Mouse (Mus musculus) right cerebral cortex, postnatal 25 days (tissue): ENCODE data around the gene Smyd2.
A peak's percentile ranks its signal among the peaks of the same experiment; 100 is the strongest.

ENCODE experiments used
- DNase-seq: peaks from one replicate; pipeline ENCODE4 v3.0.0; 2022

Gene Smyd2

DNA sequence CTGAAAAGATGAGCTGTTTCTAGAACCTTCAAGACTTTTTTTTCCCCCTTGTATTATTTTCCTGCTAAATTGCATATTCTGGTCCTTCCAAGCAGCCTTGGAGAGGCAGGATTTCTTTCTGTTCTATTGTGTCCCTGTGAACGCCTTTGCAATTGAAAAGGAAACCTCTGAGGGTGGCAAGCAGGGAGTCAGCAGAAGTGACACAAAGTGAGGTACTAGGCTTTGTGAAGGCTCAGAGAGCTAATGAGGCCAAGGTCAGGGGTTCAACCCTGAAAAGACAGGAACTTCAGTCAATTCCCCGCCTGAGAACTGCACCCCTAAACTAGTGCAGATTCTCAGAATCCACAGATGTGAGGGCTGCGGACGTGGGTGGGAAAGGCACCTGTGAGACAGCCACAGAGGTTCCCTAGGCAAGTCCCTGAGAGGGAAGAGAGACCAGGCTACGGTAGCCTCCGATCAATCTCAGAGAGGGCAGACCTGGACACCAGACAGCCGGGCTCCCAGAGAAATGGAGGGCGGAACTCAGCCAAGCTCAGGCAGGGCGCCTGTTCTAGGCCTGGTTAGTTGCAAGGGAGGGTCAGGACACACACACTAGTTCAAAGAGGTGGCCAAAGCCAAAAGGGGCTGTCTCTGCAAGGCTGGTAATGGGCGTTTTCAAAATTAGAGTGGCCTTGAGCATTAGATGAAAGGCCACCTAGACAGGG lies 5.6 kb downstream of the Smyd2 start:
- DNase-seq: no peak

GRCm38 (mm10) chr1:189913093-189913760 lies 8.9 kb downstream of the Smyd2 start:
- no peak for DNase-seq

DNA sequence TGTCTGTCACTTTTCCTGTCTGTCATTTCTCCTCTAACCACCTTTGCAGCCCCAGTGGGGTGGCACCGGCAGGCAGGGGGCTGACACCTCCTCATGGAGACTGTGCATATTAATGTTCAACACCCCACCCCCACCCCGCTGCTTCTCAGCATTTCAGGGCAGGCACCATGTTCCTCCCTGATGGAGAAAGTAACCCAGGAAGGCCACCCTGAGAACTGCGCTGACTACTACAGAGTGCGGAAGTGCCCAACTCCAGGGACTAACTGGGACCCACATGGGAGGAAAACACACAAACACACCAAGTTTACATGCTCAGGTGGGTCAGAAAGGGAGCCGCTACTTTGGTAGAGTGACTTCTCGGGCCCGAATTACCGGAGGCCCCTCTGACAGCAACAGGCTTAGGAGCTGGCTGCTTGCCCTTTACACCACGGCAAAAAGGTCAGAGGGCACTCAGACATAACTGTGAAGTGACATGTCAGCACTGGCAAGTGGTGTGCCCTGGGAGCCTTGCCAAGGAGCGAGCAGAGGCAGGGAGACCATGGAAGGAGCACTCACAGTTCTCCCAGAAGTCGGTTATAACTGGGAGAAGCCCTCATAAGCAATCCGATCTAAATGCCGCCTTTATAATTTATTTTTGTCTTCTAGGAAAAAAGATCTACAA lies 11.3 kb downstream of the Smyd2 start:
- no peak for DNase-seq

GRCm38 (mm10) chr1:189903169-189903568 lies 19.0 kb downstream of the Smyd2 start:
- DNase-seq: no peak

DNA sequence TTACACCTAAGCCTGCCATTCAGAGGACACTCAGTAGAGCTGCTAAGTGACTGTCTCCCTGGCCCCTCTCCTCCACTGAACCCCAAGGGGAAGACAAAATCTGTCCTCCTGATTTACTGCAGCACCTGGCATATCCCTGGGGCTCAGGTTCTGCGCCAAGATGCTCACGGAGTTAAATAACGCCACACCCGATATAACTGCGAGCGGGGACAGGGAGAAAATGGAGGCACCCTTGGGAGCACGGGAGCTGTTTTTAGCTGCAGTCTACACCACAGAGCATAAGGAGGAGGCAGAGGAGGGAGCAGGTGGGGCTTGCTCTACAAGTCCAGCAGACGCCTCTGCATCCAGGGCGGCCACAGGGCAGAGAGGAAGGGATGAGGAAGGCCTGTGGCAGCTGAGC lies 19.8 kb downstream of the Smyd2 start:
- DNase-seq: no peak

DNA sequence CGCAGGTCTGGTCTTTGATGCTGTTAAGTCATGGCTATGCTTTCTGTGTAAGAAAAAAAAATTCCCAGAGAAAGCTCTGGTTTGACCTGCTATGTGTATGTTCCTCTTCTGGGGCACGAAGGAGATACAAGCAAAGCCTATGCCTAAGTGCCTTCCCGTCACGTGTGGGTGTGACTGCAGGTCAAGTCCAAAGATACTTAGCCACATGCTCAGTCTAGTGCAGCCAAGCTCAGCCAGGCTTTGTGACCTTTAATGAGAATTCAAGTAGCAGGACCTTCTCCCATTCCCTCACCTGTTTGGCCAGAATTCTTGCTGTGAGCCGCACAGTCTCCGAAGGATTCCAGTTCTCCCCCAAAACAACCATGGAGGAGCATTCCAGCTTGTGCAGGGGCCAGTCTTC lies 22.6 kb downstream of the Smyd2 start:
- DNase-seq: no peak

- no peak for DNase-seq
Measured at GRCm38 (mm10) chr1:189898708-189899107, 23.5 kb downstream of the Smyd2 start.

- no peak for DNase-seq
Measured at GRCm38 (mm10) chr1:189897861-189898260, 24.3 kb downstream of the Smyd2 start.

- DNase-seq: peak; percentile 27
Measured at GRCm38 (mm10) chr1:189894191-189894590, 28.0 kb downstream of the Smyd2 start.

- DNase-seq: no peak
Measured at GRCm38 (mm10) chr1:189888749-189889148, 33.4 kb downstream of the Smyd2 start.

- DNase-seq: peak; percentile 60
Measured at GRCm38 (mm10) chr1:189887518-189887917, 34.6 kb downstream of the Smyd2 start.

- DNase-seq: no peak
Measured at GRCm38 (mm10) chr1:189885975-189886374, 36.2 kb downstream of the Smyd2 start.

DNA sequence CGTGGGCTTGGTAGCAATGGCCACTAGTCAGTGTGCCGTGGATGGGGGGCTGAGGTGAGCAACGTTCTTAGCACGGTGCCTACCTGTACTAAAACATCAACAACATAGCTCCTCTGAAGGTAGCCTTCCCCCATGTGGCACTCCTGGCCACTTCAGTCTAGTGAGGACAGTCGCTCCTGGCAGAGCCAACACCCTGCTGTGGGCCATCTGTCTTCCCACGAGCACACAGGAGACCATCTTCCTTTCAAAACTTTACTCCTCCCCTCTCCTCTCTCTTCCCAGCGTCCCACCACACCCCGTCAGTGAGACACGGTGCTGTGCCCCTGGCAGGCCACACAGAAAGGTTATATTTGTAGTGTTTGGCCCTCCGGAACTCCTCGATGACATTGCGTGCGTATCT lies 37.2 kb downstream of the Smyd2 start:
- no peak for DNase-seq

GRCm38 (mm10) chr1:189883531-189884170 lies 38.5 kb downstream of the Smyd2 start:
- peak; percentile 59 for DNase-seq

- no peak for DNase-seq
Measured at GRCm38 (mm10) chr1:189882886-189883285, 39.3 kb downstream of the Smyd2 start.

- no peak for DNase-seq
Measured at GRCm38 (mm10) chr1:189880745-189881144, 41.4 kb downstream of the Smyd2 start.

- no peak for DNase-seq
Measured at GRCm38 (mm10) chr1:189879965-189880364, 42.2 kb downstream of the Smyd2 start.

- no peak for DNase-seq
Measured at GRCm38 (mm10) chr1:189879212-189879611, 43.0 kb downstream of the Smyd2 start.

DNA sequence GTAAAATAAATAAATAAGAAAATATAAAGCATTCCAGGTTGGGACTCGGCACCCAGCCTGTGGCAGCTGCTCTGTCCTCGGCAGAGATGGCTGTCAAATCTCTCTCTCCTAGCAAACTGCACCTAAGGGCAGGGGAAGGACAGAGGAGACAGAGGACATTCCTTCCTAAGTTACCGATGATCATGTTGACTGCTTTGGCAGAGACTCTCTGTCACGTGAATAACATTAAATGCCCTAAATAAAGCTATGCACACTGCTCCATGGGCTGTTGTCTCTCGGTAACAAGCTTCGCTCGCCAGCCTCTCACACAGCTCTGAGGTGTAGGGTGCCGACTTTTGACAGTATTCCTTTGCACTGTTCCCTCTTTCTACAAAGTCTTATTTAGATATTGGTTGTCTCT lies 46.0 kb downstream of the Smyd2 start:
- no peak for DNase-seq

GRCm38 (mm10) chr1:189875439-189875861 lies 46.7 kb downstream of the Smyd2 start:
- DNase-seq: no peak

DNA sequence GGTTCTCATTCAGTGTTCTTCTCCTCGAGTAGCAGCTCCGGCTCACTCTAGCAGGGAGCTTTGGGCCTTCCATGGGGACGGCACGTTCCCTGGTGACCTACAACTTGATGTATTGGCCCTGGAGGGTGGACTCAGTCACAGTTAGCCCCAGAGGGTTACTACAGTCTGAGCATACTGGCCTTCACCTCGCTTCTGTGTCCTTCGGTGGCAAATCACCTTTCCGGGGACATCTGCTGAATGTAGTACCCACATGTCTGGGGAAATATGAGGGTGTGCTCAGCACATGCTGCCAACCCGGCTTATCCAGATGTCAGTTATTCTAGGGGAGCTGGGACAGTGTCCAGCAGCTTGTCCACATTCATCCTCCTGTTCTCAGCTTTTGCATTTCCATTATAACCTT lies 48.6 kb downstream of the Smyd2 start:
- no peak for DNase-seq

- DNase-seq: no peak
Measured at GRCm38 (mm10) chr1:189872050-189872449, 50.1 kb downstream of the Smyd2 start.

GRCm38 (mm10) chr1:189871625-189872024 lies 50.5 kb downstream of the Smyd2 start:
- DNase-seq: no peak

GRCm38 (mm10) chr1:189870539-189870938 lies 51.6 kb downstream of the Smyd2 start:
- DNase-seq: no peak
